Mouse (Mus musculus) hindbrain, embryonic 11.5 days (tissue): ENCODE measurements at regions not wholly inside any gene's neighbourhood (a gene's known extent, or its start where the extent isn't known, plus 50 kb on each side); places are given as distances from the start of the nearest gene placed in this dataset.

Experiments used
- ATAC-seq: fragments of 200-750 bp; cut with Nextera tagmentation; 2 replicates; pipeline ENCODE4 v1.8.0; 2017; ENCODE audit warnings: mild to moderate bottlenecking, moderate TSS enrichment, moderate library complexity; ENCODE audit not compliant: low FRiP score
- DNase-seq: peaks from one replicate; pipeline ENCODE4 v3.0.0-alpha.2; 2015; ENCODE audit warnings: low spot score
- H3K27ac ChIP-seq: fragments of 300-500 bp; sonication (generic); 2 replicates; pipeline ENCODE4 v1.5.1; 2014; ENCODE audit warnings: mild to moderate bottlenecking, low read depth, low read length
- H3K27me3 ChIP-seq: fragments of 300-500 bp; sonication (generic); 2 replicates; pipeline ENCODE4 v1.6.1; 2014; ENCODE audit warnings: mild to moderate bottlenecking, low read length, moderate library complexity, mixed read lengths; ENCODE audit not compliant: control insufficient read depth, insufficient read depth
- H3K36me3 ChIP-seq: fragments of 300-500 bp; sonication (generic); 2 replicates; pipeline ENCODE4 v1.6.1; 2014; ENCODE audit warnings: mild to moderate bottlenecking, low read length, moderate library complexity, mixed read lengths; ENCODE audit not compliant: control insufficient read depth, insufficient read depth
- H3K4me1 ChIP-seq: fragments of 300-500 bp; sonication (generic); replicated peaks from 2 replicates; pipeline ENCODE4 v1.6.1; 2014; ENCODE audit warnings: low read length, mixed read lengths; ENCODE audit not compliant: control insufficient read depth, insufficient read depth
- H3K4me2 ChIP-seq: fragments of 300-500 bp; sonication (generic); replicated peaks from 2 replicates; pipeline ENCODE4 v1.6.1; 2014; ENCODE audit warnings: mild to moderate bottlenecking, low read depth, low read length
- H3K4me3 ChIP-seq: fragments of 300-500 bp; sonication (generic); 2 replicates; pipeline ENCODE4 v1.5.1; 2014; ENCODE audit warnings: low read depth, low read length
- H3K9ac ChIP-seq: fragments of 300-500 bp; sonication (generic); 2 replicates; pipeline ENCODE4 v1.6.1; 2014; ENCODE audit warnings: low read depth, low read length
- H3K9me3 ChIP-seq: fragments of 300-500 bp; sonication (generic); 2 replicates; pipeline ENCODE4 v1.6.1; 2016; ENCODE audit warnings: low read length; ENCODE audit not compliant: control insufficient read depth
- WGBS: fragments of 180-500 bp; shearing (Covaris S2); extraction: QIAGEN DNeasy Blood & Tissue Kit; methylation state at CpG from one replicate; pipeline ENCODE4 v1.1.7; 2014; 5-methylcytosine and 5-hydroxymethylcytosine counted together

DNA sequence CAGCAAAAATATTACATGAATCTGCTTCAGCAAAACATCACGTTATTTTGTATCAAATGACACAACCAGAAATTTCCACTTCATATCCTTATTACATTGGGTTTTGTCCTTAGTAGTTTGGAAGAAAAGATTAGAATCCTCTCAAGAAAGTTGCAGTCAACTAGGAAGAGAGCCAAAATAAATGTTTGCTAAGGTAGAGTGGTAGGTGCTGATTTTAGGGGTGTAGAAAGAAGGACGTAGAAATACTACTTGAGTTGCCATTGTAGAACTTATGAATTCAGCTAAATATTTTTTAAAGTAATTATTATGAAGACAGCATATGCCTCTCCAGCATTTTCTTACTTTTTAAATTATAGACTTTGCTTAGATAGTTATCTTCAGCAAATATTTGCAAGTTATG is 336.8 kb downstream of the Fam84b start:
- no peaks in the 10 kb centered on the region for H3K9me3 ChIP-seq
- no peaks in the 10 kb centered on the region for H3K4me1 ChIP-seq
- ATAC-seq (no peak), DNase-seq (no peak)
- no peak overlapping the region for H3K9ac ChIP-seq
- H3K4me2 ChIP-seq = no peak overlapping the region
- H3K27me3 ChIP-seq = no peaks in the 10 kb centered on the region
- no peak overlapping the region for H3K4me3 ChIP-seq
- no peak overlapping the region for H3K27ac ChIP-seq
- H3K36me3 ChIP-seq = no peaks in the 10 kb centered on the region
- 90% methylated on average over 2 of the region's 2 CpGs for WGBS

DNA sequence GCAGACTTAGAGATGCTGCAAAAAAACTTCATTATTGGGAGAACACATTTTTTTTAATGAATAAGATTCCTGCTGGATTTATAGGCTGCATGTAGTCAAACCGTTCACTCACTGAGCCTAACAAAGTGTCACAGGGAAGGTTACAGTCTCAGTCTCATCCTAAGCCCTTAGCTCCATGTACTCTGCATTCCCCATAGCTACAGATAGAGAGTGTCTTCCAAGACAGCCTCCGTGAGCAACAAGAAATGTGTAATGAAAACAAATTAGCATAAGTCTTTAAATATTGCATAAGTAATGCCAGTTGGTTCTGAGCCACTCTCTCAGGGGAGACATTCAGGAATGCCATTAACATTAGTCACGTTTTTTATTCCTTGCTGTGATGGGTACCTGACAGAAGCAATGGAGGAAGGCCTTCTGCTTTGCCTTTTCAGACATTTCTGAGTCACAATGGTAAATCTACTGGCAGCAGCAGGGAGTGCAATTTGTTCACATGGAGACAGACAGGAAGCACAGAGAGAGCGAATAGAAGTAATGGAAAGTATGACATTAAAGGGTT is 376.7 kb downstream of the Fam84b start:
- DNase-seq (peak; percentile 1), ATAC-seq (0 out of 2 replicates have a peak, but pooled peaks have one; percentile 22)
- WGBS = 57% methylated on average over 4 of the region's 4 CpGs
- no peak overlapping the region for H3K9ac ChIP-seq
- no peaks in the 10 kb centered on the region for H3K4me1 ChIP-seq
- no peaks in the 10 kb centered on the region for H3K27me3 ChIP-seq
- H3K36me3 ChIP-seq = no peaks in the 10 kb centered on the region
- H3K4me3 ChIP-seq = no peak overlapping the region
- H3K27ac ChIP-seq = no peak overlapping the region
- H3K4me2 ChIP-seq = no peak overlapping the region
- no peaks in the 10 kb centered on the region for H3K9me3 ChIP-seq

DNA sequence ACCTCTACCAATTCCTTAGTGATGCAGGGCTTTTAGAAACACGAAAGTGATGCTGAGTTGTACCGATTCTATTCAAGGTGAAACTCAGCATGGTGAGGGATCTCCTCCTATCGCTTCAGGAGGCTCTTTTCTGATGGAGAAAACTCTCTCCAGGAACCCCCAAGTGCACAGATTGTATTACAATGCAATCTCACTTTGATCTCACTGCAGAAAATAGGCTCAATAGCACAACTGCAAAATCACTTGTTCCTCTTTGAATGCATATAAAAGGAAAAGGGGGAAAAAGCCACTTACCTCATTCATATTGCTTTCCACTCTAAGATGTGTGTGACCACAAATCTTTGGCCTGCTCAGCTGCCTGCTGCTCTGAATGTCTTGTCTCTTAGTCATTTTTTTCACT is 378.5 kb downstream of the Fam84b start:
- ATAC-seq (no peak), DNase-seq (no peak)
- no peak overlapping the region for H3K4me3 ChIP-seq
- H3K4me2 ChIP-seq = no peak overlapping the region
- no peak overlapping the region for H3K27ac ChIP-seq
- no peaks in the 10 kb centered on the region for H3K9me3 ChIP-seq
- 18% methylated on average over 3 of the region's 3 CpGs for WGBS
- no peaks in the 10 kb centered on the region for H3K36me3 ChIP-seq
- H3K9ac ChIP-seq = no peak overlapping the region
- H3K27me3 ChIP-seq = no peaks in the 10 kb centered on the region
- H3K4me1 ChIP-seq = no peaks in the 10 kb centered on the region

DNA sequence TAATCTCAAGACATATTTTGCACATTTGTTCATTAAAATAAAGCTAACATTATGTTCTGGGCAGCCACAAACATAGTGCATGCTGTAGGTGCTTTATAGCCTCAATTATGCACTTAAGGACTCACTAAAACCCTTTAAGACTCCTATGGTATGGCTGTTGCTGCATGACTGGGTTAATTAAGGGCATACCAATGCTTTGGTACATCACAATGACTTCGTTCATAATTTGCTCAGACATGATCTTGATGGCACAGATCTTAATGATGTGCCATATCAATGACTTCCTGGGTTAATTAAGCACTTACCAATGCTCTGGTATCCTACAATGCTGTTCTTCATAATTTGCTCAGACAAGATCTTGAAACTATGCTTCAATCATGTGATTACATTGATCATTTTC is 415.5 kb upstream of the 4933412E24Rik start:
- H3K36me3 ChIP-seq = no peaks in the 10 kb centered on the region
- no peak overlapping the region for H3K27ac ChIP-seq
- no peak overlapping the region for H3K4me2 ChIP-seq
- ATAC-seq (no peak), DNase-seq (no peak)
- no peaks in the 10 kb centered on the region for H3K4me1 ChIP-seq
- no peaks in the 10 kb centered on the region for H3K9me3 ChIP-seq
- 88% methylated on average over 1 of the region's 1 CpGs for WGBS
- H3K27me3 ChIP-seq = no peaks in the 10 kb centered on the region
- no peak overlapping the region for H3K4me3 ChIP-seq
- no peak overlapping the region for H3K9ac ChIP-seq

DNA sequence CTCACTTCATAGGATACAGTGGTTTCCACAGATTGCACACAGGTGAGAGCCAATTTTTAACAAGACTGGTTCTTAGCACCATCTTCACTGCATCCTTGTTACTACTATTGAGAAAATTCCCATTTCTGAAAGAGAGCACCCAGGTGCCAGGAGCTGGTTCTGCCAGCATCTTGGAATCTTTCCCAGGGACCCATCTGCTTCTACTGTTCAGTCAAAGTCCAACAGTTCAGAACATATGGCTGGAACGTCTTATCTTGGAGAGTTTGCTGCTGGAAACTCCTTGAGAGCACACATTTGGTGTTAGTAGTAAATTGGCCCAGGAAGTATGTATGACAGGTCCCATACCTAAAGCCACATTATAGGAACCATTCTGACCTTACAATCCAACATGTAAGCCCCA is 402.7 kb upstream of the 4933412E24Rik start:
- Histone ChIP-seq H3K9me3 (no peaks in the 10 kb centered on the region), H3K36me3 (no peaks in the 10 kb centered on the region), H3K9ac (no peak overlapping the region), H3K27me3 (no peaks in the 10 kb centered on the region), H3K4me1 (no peaks in the 10 kb centered on the region), H3K4me3 (no peak overlapping the region), H3K27ac (no peak overlapping the region), H3K4me2 (no peak overlapping the region)
- no peak for DNase-seq
- 70% methylated on average over 1 of the region's 1 CpGs for WGBS
- ATAC-seq = no peak

DNA sequence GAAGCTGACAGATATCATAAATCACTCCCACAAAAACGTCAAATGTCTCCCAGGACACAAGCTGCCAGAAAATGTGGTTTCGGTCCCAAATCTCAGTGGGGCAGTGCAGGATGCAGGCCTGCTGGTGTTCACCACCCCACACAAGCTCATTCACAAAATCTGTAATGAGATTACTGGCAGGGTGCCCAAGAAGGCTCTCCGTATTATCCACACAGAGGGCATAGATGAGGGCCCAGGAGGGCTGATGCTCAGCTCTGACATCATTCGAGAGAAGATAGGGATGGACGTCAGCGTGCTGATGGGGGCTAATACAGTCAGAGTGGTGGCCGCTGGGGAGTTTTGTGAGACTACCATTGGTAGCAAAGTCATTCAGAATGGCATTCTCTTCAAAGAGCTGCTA is 375.9 kb upstream of the 4933412E24Rik start:
- Histone ChIP-seq H3K4me3 (no peak overlapping the region), H3K27ac (no peak overlapping the region), H3K9ac (no peak overlapping the region), H3K4me1 (no peaks in the 10 kb centered on the region), H3K9me3 (no peaks in the 10 kb centered on the region), H3K36me3 (no peaks in the 10 kb centered on the region), H3K27me3 (no peaks in the 10 kb centered on the region), H3K4me2 (no peak overlapping the region)
- ATAC-seq (no peak), DNase-seq (no peak)
- WGBS = 80% methylated on average over 7 of the region's 7 CpGs

DNA sequence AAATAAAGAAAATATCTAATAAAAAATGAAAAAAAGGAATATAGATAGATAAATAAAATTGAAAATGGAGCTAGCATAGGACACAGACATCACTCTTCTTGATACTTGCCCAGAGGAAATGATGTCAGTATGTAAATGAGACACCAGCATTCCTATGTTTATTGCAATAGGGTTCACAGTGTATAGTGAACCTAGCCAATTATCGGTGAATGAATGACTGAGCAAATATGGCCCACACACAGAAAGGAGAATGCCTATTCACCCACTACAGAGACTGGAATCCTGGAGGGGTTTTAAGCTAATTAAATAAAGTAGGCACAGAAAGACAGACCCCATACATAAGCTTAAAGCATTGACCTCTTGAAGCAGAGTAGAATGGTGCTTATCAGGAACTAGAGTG is 373.9 kb upstream of the 4933412E24Rik start:
- H3K4me2 ChIP-seq = no peak overlapping the region
- no peak for ATAC-seq
- no peaks in the 10 kb centered on the region for H3K9me3 ChIP-seq
- no peak overlapping the region for H3K27ac ChIP-seq
- DNase-seq = no peak
- no peaks in the 10 kb centered on the region for H3K36me3 ChIP-seq
- no peak overlapping the region for H3K4me3 ChIP-seq
- H3K4me1 ChIP-seq = no peaks in the 10 kb centered on the region
- no peak overlapping the region for H3K9ac ChIP-seq
- 94% methylated on average over 1 of the region's 1 CpGs for WGBS
- no peaks in the 10 kb centered on the region for H3K27me3 ChIP-seq

DNA sequence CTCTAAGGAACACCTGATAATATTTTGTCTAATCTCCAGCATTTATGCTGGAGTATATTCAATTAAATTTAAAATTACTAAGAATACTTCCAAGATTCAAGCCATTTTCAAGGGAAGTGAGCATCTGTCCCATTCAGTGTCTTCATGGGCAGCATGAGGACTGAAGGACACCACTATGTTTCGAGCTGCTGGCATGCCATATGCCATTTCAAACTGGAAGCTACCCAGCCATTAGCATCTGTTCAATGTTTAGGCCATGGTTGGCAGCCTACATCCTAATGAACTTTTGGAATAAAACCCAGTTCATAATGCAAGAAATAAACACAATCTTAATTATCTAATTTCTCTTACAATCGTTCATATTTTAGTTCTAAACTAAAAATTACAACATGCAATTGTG is 371.5 kb upstream of the 4933412E24Rik start:
- Histone ChIP-seq H3K9me3 (no peaks in the 10 kb centered on the region), H3K4me1 (no peaks in the 10 kb centered on the region), H3K36me3 (no peaks in the 10 kb centered on the region), H3K27ac (no peak overlapping the region), H3K4me3 (no peak overlapping the region), H3K27me3 (no peaks in the 10 kb centered on the region), H3K9ac (no peak overlapping the region), H3K4me2 (no peak overlapping the region)
- DNase-seq = no peak
- 82% methylated on average over 2 of the region's 2 CpGs for WGBS
- no peak for ATAC-seq
